Mouse (Mus musculus) neural tube, embryonic 12.5 days (tissue): ENCODE data around the gene Gm9903. TPM values are rescaled to one million over a fixed set of nuclear protein-coding genes. Genes with fewer than 3 reads are reported as not detected.
A peak's percentile ranks its signal among the peaks of the same experiment; 100 is the strongest.

Experiments used
- ATAC-seq: fragments of 200-750 bp; cut with Nextera tagmentation; 2 replicates; pipeline ENCODE4 v1.8.0; 2017; ENCODE audit warnings: low read depth, mild to moderate bottlenecking, moderate TSS enrichment, moderate library complexity; ENCODE audit not compliant: low FRiP score
- H3K27ac ChIP-seq: fragments of 300-500 bp; sonication (generic); 2 replicates; pipeline ENCODE4 v1.5.1; 2016
- H3K27me3 ChIP-seq: fragments of 300-500 bp; sonication (generic); replicated peaks from 2 replicates; pipeline ENCODE4 v1.6.1; 2016; ENCODE audit warnings: mild to moderate bottlenecking
- H3K36me3 ChIP-seq: fragments of 300-500 bp; sonication (generic); 2 replicates; pipeline ENCODE4 v1.6.1; 2016; ENCODE audit warnings: mild to moderate bottlenecking
- H3K4me1 ChIP-seq: fragments of 300-500 bp; sonication (generic); 2 replicates; pipeline ENCODE4 v1.6.1; 2016
- H3K4me2 ChIP-seq: fragments of 300-500 bp; sonication (generic); replicated peaks from 2 replicates; pipeline ENCODE4 v1.6.1; 2016; ENCODE audit warnings: mild to moderate bottlenecking
- H3K4me3 ChIP-seq: fragments of 300-500 bp; sonication (generic); 2 replicates; pipeline ENCODE4 v1.5.1; 2016
- H3K9ac ChIP-seq: fragments of 300-500 bp; sonication (generic); 2 replicates; pipeline ENCODE4 v1.6.1; 2016; ENCODE audit warnings: mild to moderate bottlenecking
- H3K9me3 ChIP-seq: fragments of 300-500 bp; sonication (generic); 2 replicates; pipeline ENCODE4 v1.6.1; 2016; ENCODE audit warnings: mild to moderate bottlenecking
- WGBS: fragments of 180-500 bp; shearing (Covaris S2); methylation state at CpG from one replicate; pipeline ENCODE4 v1.1.7; 2016; 5-methylcytosine and 5-hydroxymethylcytosine counted together
- polyA plus RNA-seq: library from polyadenylated mRNA; unstranded; fragments of >200 nt; fragmentation: Nextera tagmentation; extraction: Ambion mirVana; gene quantifications from 2 replicates; pipeline ENCODE4 v1.2.1, GENCODE M21; 2016

The Gm9903 gene
- polyA plus RNA-seq, 1 experiment from 2014 or later: 0.61 TPM

- Histone ChIP-seq H3K9me3 (no peaks in the 10 kb centered on the region), H3K4me2 (peak within 1 kb of the TSS; percentile 64), H3K4me3 (peak within 1 kb of the TSS; percentile 59), H3K27ac (peak within 1 kb of the TSS; percentile 90), H3K27me3 (no peaks in the 10 kb centered on the region), H3K36me3 (peaks cover 26% of the 10 kb centered on the region), H3K9ac (peak within 1 kb of the TSS; percentile 71), H3K4me1 (peaks cover 24% of the 10 kb centered on the region)
- ATAC-seq: peak; percentile 96
- under 1% methylated on average over 82 of the region's 82 CpGs for WGBS
Measured at GRCm38 (mm10) chr5:33651921-33652782, 22.4 kb downstream of the Gm9903 start, which contains the start of gene Slbp. Slbp (minus strand) TSS chr5:33652574.

- Histone ChIP-seq H3K9me3 (no peaks in the 10 kb centered on the region), H3K4me3 (peak overlapping the region; percentile 59), H3K36me3 (peaks cover 20% of the 10 kb centered on the region), H3K27me3 (no peaks in the 10 kb centered on the region), H3K9ac (peak overlapping the region; percentile 49; the same call in 1 of the 2 replicates), H3K4me2 (peak overlapping the region; percentile 64), H3K4me1 (peaks cover 25% of the 10 kb centered on the region), H3K27ac (no peak overlapping the region)
- WGBS: 2% methylated on average over 9 of the region's 9 CpGs
- peak; percentile 42 for ATAC-seq
Measured at GRCm38 (mm10) chr5:33652783-33653173, 23.1 kb downstream of the Gm9903 start.

GRCm38 (mm10) chr5:33654424-33654823 is 24.7 kb downstream of the Gm9903 start:
- Histone ChIP-seq H3K4me3 (no peak overlapping the region), H3K4me1 (peaks cover 35% of the 10 kb centered on the region), H3K27me3 (no peaks in the 10 kb centered on the region), H3K4me2 (no peak overlapping the region), H3K9ac (no peak overlapping the region), H3K36me3 (peaks cover 17% of the 10 kb centered on the region), H3K27ac (no peak overlapping the region), H3K9me3 (no peaks in the 10 kb centered on the region)
- no peak for ATAC-seq
- WGBS: 95% methylated on average over 13 of the region's 13 CpGs

- no peak overlapping the region for H3K9ac ChIP-seq
- peaks cover 34% of the 10 kb centered on the region for H3K4me1 ChIP-seq
- no peak overlapping the region for H3K4me2 ChIP-seq
- H3K27ac ChIP-seq: no peak overlapping the region
- H3K36me3 ChIP-seq: peaks cover 15% of the 10 kb centered on the region
- no peaks in the 10 kb centered on the region for H3K27me3 ChIP-seq
- no peak for ATAC-seq
- H3K4me3 ChIP-seq: no peak overlapping the region
- WGBS: 95% methylated on average over 10 of the region's 10 CpGs
- H3K9me3 ChIP-seq: no peaks in the 10 kb centered on the region
Measured at GRCm38 (mm10) chr5:33655251-33655840, 25.6 kb downstream of the Gm9903 start.

- Histone ChIP-seq H3K9ac (peak overlapping the region; percentile 64), H3K27me3 (no peaks in the 10 kb centered on the region), H3K4me3 (peak overlapping the region; percentile 73), H3K4me1 (peaks cover 26% of the 10 kb centered on the region), H3K27ac (no peak overlapping the region), H3K9me3 (no peaks in the 10 kb centered on the region), H3K4me2 (peak overlapping the region; percentile 94), H3K36me3 (peaks cover 28% of the 10 kb centered on the region)
- WGBS: 42% methylated on average over 1 of the region's 1 CpGs
- no peak for ATAC-seq
Measured at GRCm38 (mm10) chr5:33656739-33657138, 27.0 kb downstream of the Gm9903 start.

- no peaks in the 10 kb centered on the region for H3K9me3 ChIP-seq
- H3K4me3 ChIP-seq: peak overlapping the region; percentile 73
- peaks cover 26% of the 10 kb centered on the region for H3K4me1 ChIP-seq
- H3K27ac ChIP-seq: 0 out of 2 replicates have a peak overlapping the region, but pooled peaks have one; percentile 0
- WGBS: under 1% methylated on average over 32 of the region's 32 CpGs
- no peaks in the 10 kb centered on the region for H3K27me3 ChIP-seq
- H3K4me2 ChIP-seq: peak overlapping the region; percentile 94
- peak overlapping the region; percentile 64 for H3K9ac ChIP-seq
- ATAC-seq: peak; percentile 22; the same call in 1 of the 2 replicates
- H3K36me3 ChIP-seq: peaks cover 31% of the 10 kb centered on the region
Measured at GRCm38 (mm10) chr5:33657251-33657786, 27.6 kb downstream of the Gm9903 start.

- Histone ChIP-seq H3K9ac (peak within 1 kb of the TSS; percentile 75), H3K4me3 (peak within 1 kb of the TSS; percentile 73), H3K27ac (peak within 1 kb of the TSS; percentile 79), H3K27me3 (no peaks in the 10 kb centered on the region), H3K36me3 (peaks cover 37% of the 10 kb centered on the region), H3K4me2 (peak within 1 kb of the TSS; percentile 94), H3K4me1 (peaks cover 23% of the 10 kb centered on the region), H3K9me3 (no peaks in the 10 kb centered on the region)
- peak; percentile 97 for ATAC-seq
- WGBS: under 1% methylated on average over 60 of the region's 60 CpGs
Measured at GRCm38 (mm10) chr5:33657787-33658663, 28.3 kb downstream of the Gm9903 start, which contains the start of the genes Tacc3 and Tmem129. Tacc3 (plus strand) TSS chr5:33658128. Tmem129 (minus strand) TSS chr5:33658416.

- H3K4me3 ChIP-seq: peak overlapping the region; percentile 73
- H3K27ac ChIP-seq: no peak overlapping the region
- peak overlapping the region; percentile 75 for H3K9ac ChIP-seq
- H3K4me1 ChIP-seq: peaks cover 23% of the 10 kb centered on the region
- H3K9me3 ChIP-seq: no peaks in the 10 kb centered on the region
- H3K27me3 ChIP-seq: no peaks in the 10 kb centered on the region
- no peak for ATAC-seq
- peaks cover 37% of the 10 kb centered on the region for H3K36me3 ChIP-seq
- under 1% methylated on average over 26 of the region's 26 CpGs for WGBS
- H3K4me2 ChIP-seq: peak overlapping the region; percentile 94
Measured at GRCm38 (mm10) chr5:33658664-33659050, 28.9 kb downstream of the Gm9903 start.

- no peaks in the 10 kb centered on the region for H3K9me3 ChIP-seq
- H3K27me3 ChIP-seq: no peaks in the 10 kb centered on the region
- peaks cover 73% of the 10 kb centered on the region for H3K36me3 ChIP-seq
- no peak overlapping the region for H3K27ac ChIP-seq
- no peaks in the 10 kb centered on the region for H3K4me1 ChIP-seq
- ATAC-seq: no peak
- no peak overlapping the region for H3K4me3 ChIP-seq
- no peak overlapping the region for H3K4me2 ChIP-seq
- no peak overlapping the region for H3K9ac ChIP-seq
Measured at GRCm38 (mm10) chr5:33668223-33668622, 38.5 kb downstream of the Gm9903 start.

- Histone ChIP-seq H3K27ac (no peak overlapping the region), H3K9me3 (no peaks in the 10 kb centered on the region), H3K4me3 (no peak overlapping the region), H3K27me3 (no peaks in the 10 kb centered on the region), H3K4me1 (peaks cover 6% of the 10 kb centered on the region), H3K4me2 (no peak overlapping the region), H3K9ac (no peak overlapping the region), H3K36me3 (peaks cover 55% of the 10 kb centered on the region)
- 80% methylated on average over 5 of the region's 5 CpGs for WGBS
- no peak for ATAC-seq
Measured at GRCm38 (mm10) chr5:33671659-33672058, 41.9 kb downstream of the Gm9903 start.

- H3K27ac ChIP-seq: no peak overlapping the region
- no peaks in the 10 kb centered on the region for H3K27me3 ChIP-seq
- peak overlapping the region; percentile 38; the same call in 1 of the 2 replicates for H3K9ac ChIP-seq
- 0 out of 2 replicates have a peak, but pooled peaks have one; percentile 33 for ATAC-seq
- 54% methylated on average over 3 of the region's 3 CpGs for WGBS
- no peaks in the 10 kb centered on the region for H3K9me3 ChIP-seq
- peaks cover 6% of the 10 kb centered on the region for H3K4me1 ChIP-seq
- no peak overlapping the region for H3K4me2 ChIP-seq
- H3K4me3 ChIP-seq: no peak overlapping the region
- H3K36me3 ChIP-seq: peaks cover 31% of the 10 kb centered on the region
Measured at GRCm38 (mm10) chr5:33674439-33674838, 44.7 kb downstream of the Gm9903 start.
